Mouse (Mus musculus) neural tube, embryonic 10.5 days (tissue): Measurements from ENCODE around the gene Tiam2.
"Not testable (repeated sequence)": the region's sequence is repeated elsewhere in the genome, so short reads cannot be mapped to it uniquely, and the experiment has no call there.

ENCODE experiments used
- DNase-seq: peaks from one replicate; pipeline ENCODE4 v3.0.0-alpha.2; 2017; ENCODE audit warnings: low spot score; ENCODE audit errors: extremely low spot score

Tiam2 gene

GRCm38 (mm10) chr17:3338821-3339220 lies 12.4 kb downstream of the Tiam2 start:
- DNase-seq = peak; percentile 29

- no peak for DNase-seq
Measured at GRCm38 (mm10) chr17:3344872-3345271, 18.5 kb downstream of the Tiam2 start.

GRCm38 (mm10) chr17:3345276-3345885 lies 19.0 kb downstream of the Tiam2 start:
- no peak for DNase-seq

- no peak for DNase-seq
Measured at GRCm38 (mm10) chr17:3347800-3348199, 21.4 kb downstream of the Tiam2 start.

- DNase-seq = no peak
Measured at GRCm38 (mm10) chr17:3349331-3349730, 23.0 kb downstream of the Tiam2 start.

GRCm38 (mm10) chr17:3349939-3350338 lies 23.6 kb downstream of the Tiam2 start:
- DNase-seq = no peak

- DNase-seq = no peak
Measured at GRCm38 (mm10) chr17:3350405-3350804, 24.0 kb downstream of the Tiam2 start.

- DNase-seq = no peak
Measured at GRCm38 (mm10) chr17:3351668-3352067, 25.3 kb downstream of the Tiam2 start.

- not testable (repeated sequence) for DNase-seq
Measured at GRCm38 (mm10) chr17:3353141-3353540, 26.8 kb downstream of the Tiam2 start.

- peak; percentile 44 for DNase-seq
Measured at GRCm38 (mm10) chr17:3354856-3355255, 28.5 kb downstream of the Tiam2 start.

- no peak for DNase-seq
Measured at GRCm38 (mm10) chr17:3356633-3357365, 30.4 kb downstream of the Tiam2 start.

- no peak for DNase-seq
Measured at GRCm38 (mm10) chr17:3360236-3360635, 33.9 kb downstream of the Tiam2 start.

GRCm38 (mm10) chr17:3361751-3362150 lies 35.4 kb downstream of the Tiam2 start:
- no peak for DNase-seq

GRCm38 (mm10) chr17:3363216-3363615 lies 36.8 kb downstream of the Tiam2 start:
- DNase-seq = no peak

GRCm38 (mm10) chr17:3366741-3367140 lies 40.4 kb downstream of the Tiam2 start:
- DNase-seq = no peak

- DNase-seq = no peak
Measured at GRCm38 (mm10) chr17:3368386-3368785, 42.0 kb downstream of the Tiam2 start.

GRCm38 (mm10) chr17:3369631-3370030 lies 43.3 kb downstream of the Tiam2 start:
- no peak for DNase-seq

- no peak for DNase-seq
Measured at GRCm38 (mm10) chr17:3378606-3379005, 52.2 kb downstream of the Tiam2 start.

- DNase-seq = no peak
Measured at GRCm38 (mm10) chr17:3379753-3380588, 53.6 kb downstream of the Tiam2 start.

GRCm38 (mm10) chr17:3385391-3385790 lies 59.0 kb downstream of the Tiam2 start:
- no peak for DNase-seq

- no peak for DNase-seq
Measured at GRCm38 (mm10) chr17:3387819-3388218, 61.4 kb downstream of the Tiam2 start.

GRCm38 (mm10) chr17:3389741-3390140 lies 63.4 kb downstream of the Tiam2 start:
- DNase-seq = no peak
